Mouse (Mus musculus) cerebellum, adult 11-12 months (tissue): ENCODE data around the gene Aqp1.

Experiments used
- DNase-seq: peaks from one replicate; pipeline ENCODE4 v3.0.0; 2022

Gene Aqp1

GRCm38 (mm10) chr6:55332100-55332772 is 4.0 kb upstream of the Aqp1 start:
- DNase-seq: no peak

GRCm38 (mm10) chr6:55332773-55333109 is 3.5 kb upstream of the Aqp1 start:
- no peak for DNase-seq

GRCm38 (mm10) chr6:55337242-55337641 is 1.0 kb downstream of the Aqp1 start:
- no peak for DNase-seq

GRCm38 (mm10) chr6:55338077-55338476 is 1.8 kb downstream of the Aqp1 start:
- no peak for DNase-seq

- no peak for DNase-seq
Measured at GRCm38 (mm10) chr6:55338934-55339825, 2.9 kb downstream of the Aqp1 start.

- no peak for DNase-seq
Measured at GRCm38 (mm10) chr6:55341688-55342087, 5.5 kb downstream of the Aqp1 start.

GRCm38 (mm10) chr6:55342328-55342727 is 6.1 kb downstream of the Aqp1 start:
- DNase-seq: no peak

- no peak for DNase-seq
Measured at GRCm38 (mm10) chr6:55343446-55343845, 7.2 kb downstream of the Aqp1 start.

GRCm38 (mm10) chr6:55344291-55345016 is 8.2 kb downstream of the Aqp1 start:
- no peak for DNase-seq

- DNase-seq: no peak
Measured at GRCm38 (mm10) chr6:55345264-55345663, 9.0 kb downstream of the Aqp1 start.

- DNase-seq: no peak
Measured at GRCm38 (mm10) chr6:55346491-55346890, 10.3 kb downstream of the Aqp1 start.

- DNase-seq: no peak
Measured at GRCm38 (mm10) chr6:55347711-55348571, 11.7 kb downstream of the Aqp1 start.

- DNase-seq: no peak
Measured at GRCm38 (mm10) chr6:55349231-55349630, 13.0 kb downstream of the Aqp1 start.

- no peak for DNase-seq
Measured at GRCm38 (mm10) chr6:55350383-55350952, 14.2 kb downstream of the Aqp1 start.

- no peak for DNase-seq
Measured at GRCm38 (mm10) chr6:55351712-55352111, 15.5 kb downstream of the Aqp1 start.

GRCm38 (mm10) chr6:55353711-55354445 is 17.6 kb downstream of the Aqp1 start:
- DNase-seq: no peak

GRCm38 (mm10) chr6:55354456-55355117 is 18.4 kb downstream of the Aqp1 start:
- DNase-seq: no peak

- DNase-seq: no peak
Measured at GRCm38 (mm10) chr6:55355575-55355974, 19.3 kb downstream of the Aqp1 start.

GRCm38 (mm10) chr6:55356017-55356703 is 19.9 kb downstream of the Aqp1 start:
- no peak for DNase-seq

GRCm38 (mm10) chr6:55356976-55357635 is 20.9 kb downstream of the Aqp1 start:
- no peak for DNase-seq
